Mouse (Mus musculus) cortical plate, adult 2 months (tissue): ENCODE data around the gene Zfp710. TPM values are rescaled to one million over a fixed set of nuclear protein-coding genes. Genes with fewer than 3 reads are reported as not detected.
"Not testable (repeated sequence)": the region's sequence is repeated elsewhere in the genome, so short reads cannot be mapped to it uniquely, and the experiment has no call there.

Source experiments
- H3K27ac ChIP-seq: fragments of 200-500 bp; 2 replicates; pipeline ENCODE4 v1.5.1; 2012; ENCODE audit warnings: low read length, control low read depth, inconsistent platforms; ENCODE audit not compliant: insufficient read depth
- H3K4me1 ChIP-seq: fragments of 200-500 bp; 2 replicates; pipeline ENCODE4 v1.6.1; 2011; ENCODE audit warnings: low read length; ENCODE audit not compliant: control insufficient read depth, insufficient read depth
- H3K4me3 ChIP-seq: fragments of 200-500 bp; 2 replicates; pipeline ENCODE4 v1.5.1; 2011; ENCODE audit warnings: mild to moderate bottlenecking, low read length, control low read depth; ENCODE audit not compliant: insufficient read depth
- CTCF ChIP-seq: fragments of 200-500 bp; IDR thresholded peaks from 2 replicates; pipeline ENCODE4 v1.5.1; 2011; ENCODE audit warnings: mild to moderate bottlenecking, control low read depth, low read length; ENCODE audit not compliant: insufficient read depth; ENCODE audit errors: extremely low read depth
- POLR2A ChIP-seq: fragments of 200-500 bp; IDR thresholded peaks from 2 replicates; pipeline ENCODE4 v1.6.1; 2011; ENCODE audit warnings: mild to moderate bottlenecking, low read length, control low read depth; ENCODE audit not compliant: insufficient read depth; ENCODE audit errors: extremely low read depth
- polyA plus RNA-seq: library from polyadenylated mRNA; depleted of rRNA; stranded (reverse); fragments of >200 nt; gene quantifications from 2 replicates; pipeline ENCODE4 v1.2.3, GENCODE M21; 2012

The Zfp710 gene
- polyA plus RNA-seq, 1 experiment = 18.0 TPM

- Histone ChIP-seq H3K27ac (no peak overlapping the region), H3K4me3 (no peak overlapping the region), H3K4me1 (0 out of 2 replicates have a peak, but pooled peaks cover 2% of the 10 kb centered on the region)
- TF ChIP-seq CTCF (no peak), POLR2A (no peak)
Observed at GRCm38 (mm10) chr7:80033064-80033717, 8.6 kb downstream of the Zfp710 start.

- H3K4me3 ChIP-seq = no peak overlapping the region
- no peaks in the 10 kb centered on the region for H3K4me1 ChIP-seq
- no peak overlapping the region for H3K27ac ChIP-seq
- TF ChIP-seq CTCF (no peak), POLR2A (no peak)
Observed at GRCm38 (mm10) chr7:80033771-80034170, 9.2 kb downstream of the Zfp710 start.

- TF ChIP-seq POLR2A (no peak), CTCF (no peak)
- Histone ChIP-seq H3K4me1 (no peaks in the 10 kb centered on the region), H3K27ac (no peak overlapping the region), H3K4me3 (no peak overlapping the region)
Observed at GRCm38 (mm10) chr7:80035086-80035485, 10.5 kb downstream of the Zfp710 start.

GRCm38 (mm10) chr7:80035748-80036147, 11.1 kb downstream of the Zfp710 start:
- no peak for TF ChIP-seq CTCF
- TF ChIP-seq POLR2A = no peak
- H3K27ac ChIP-seq = no peak overlapping the region
- H3K4me3 ChIP-seq = no peak overlapping the region
- no peaks in the 10 kb centered on the region for H3K4me1 ChIP-seq

DNA sequence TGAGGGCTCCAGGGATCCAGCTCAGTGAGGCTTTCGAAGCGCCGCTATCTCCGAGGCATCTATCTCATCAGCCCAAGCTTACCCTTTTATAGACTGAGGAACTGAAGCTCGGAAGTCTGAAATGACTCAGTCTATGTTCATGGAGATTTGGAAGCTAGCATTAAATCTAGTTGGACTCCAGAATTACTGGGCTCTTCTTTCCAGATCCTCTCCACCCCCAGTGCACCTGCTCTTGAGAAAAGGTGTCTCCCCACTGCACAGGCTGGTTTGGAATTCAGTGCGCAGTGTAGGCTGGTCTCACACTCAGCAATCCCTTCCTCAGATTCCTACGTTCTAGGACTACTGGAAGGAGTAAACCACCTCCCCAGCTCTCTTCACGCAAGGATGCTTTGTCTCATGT, 15.1 kb downstream of the Zfp710 start:
- TF ChIP-seq CTCF (no peak), POLR2A (no peak)
- Histone ChIP-seq H3K27ac (peak overlapping the region; percentile 21; the same call in 1 of the 2 replicates), H3K4me3 (no peak overlapping the region), H3K4me1 (no peaks in the 10 kb centered on the region)

DNA sequence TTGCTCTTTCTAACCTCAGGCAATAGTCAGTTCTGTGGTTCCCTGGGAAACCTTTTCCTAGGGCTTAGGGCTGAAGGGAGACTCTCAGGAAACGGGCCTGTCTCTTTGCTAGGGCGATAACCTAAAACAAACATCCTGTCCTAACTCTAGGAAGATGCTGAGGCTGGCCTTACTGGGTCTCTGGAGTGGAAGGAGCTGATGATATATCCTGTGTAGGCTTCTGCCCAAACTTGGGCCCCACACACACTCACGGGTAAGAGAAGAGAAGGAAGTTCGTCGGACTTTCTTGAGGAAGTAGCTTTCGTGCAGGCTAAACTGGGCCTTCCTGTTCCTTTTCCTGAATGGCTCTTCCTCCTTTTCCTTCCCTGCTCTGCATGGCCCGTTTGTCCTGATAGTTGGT, 19.6 kb downstream of the Zfp710 start:
- TF ChIP-seq CTCF (no peak), POLR2A (no peak)
- Histone ChIP-seq H3K4me1 (no peaks in the 10 kb centered on the region; the same call in 1 of the 2 replicates), H3K27ac (no peak overlapping the region)

DNA sequence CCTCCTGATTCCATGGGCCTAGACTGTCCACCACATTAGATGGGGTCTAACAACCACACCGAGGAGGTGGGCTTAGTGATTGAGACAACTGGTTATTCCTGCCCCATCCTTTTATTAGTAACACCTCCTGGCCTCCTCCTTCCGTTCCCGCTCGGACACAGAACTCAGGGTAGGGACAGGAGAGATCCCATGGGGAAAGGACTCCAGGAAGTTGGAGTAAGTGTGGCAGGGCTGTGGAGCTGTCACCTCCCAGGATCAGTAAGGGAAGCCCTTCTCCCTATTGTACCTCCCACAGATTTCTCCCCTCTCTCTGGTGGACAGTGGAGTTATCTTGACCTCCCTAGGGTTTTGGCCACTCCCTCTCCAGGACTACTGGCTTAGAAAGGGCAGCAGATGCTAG, 22.4 kb downstream of the Zfp710 start:
- no peak overlapping the region for H3K27ac ChIP-seq
- TF ChIP-seq CTCF (no peak), POLR2A (no peak)
- H3K4me1 ChIP-seq = no peaks in the 10 kb centered on the region; the same call in 1 of the 2 replicates
- H3K4me3 ChIP-seq = no peak overlapping the region

More for the DNA sequence above, 19.6 kb downstream of the Zfp710 start:
- no peak overlapping the region for H3K4me3 ChIP-seq

- Histone ChIP-seq H3K4me1 (no peaks in the 10 kb centered on the region; the same call in 1 of the 2 replicates), H3K27ac (no peak overlapping the region), H3K4me3 (no peak overlapping the region)
- TF ChIP-seq POLR2A = no peak
- TF ChIP-seq CTCF = no peak
Observed at GRCm38 (mm10) chr7:80049746-80050145, 25.1 kb downstream of the Zfp710 start.

DNA sequence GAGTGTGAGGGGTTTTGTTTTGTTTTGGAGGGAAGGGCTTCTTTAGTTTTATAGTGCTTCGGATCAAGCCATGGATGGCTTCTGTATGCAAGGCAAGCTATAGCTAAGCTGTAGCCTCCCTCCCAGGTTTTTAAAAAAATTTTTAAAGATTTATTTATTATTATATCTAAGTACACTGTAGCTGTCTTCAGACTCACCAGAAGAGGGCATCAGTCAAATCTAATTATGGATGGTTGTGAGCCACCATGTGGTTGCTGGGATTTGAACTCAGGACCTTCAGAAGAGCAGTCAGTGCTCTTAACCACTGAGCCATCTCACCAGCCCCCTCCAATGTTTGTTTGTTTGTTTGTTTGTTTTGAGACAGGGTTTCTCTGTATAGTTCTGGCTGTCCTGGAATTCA, 25.8 kb downstream of the Zfp710 start:
- H3K27ac ChIP-seq, H3K4me1 ChIP-seq, H3K4me3 ChIP-seq: not testable (repeated sequence)

- TF ChIP-seq CTCF (no peak), POLR2A (no peak)
- Histone ChIP-seq H3K27ac (no peak overlapping the region), H3K4me1 (no peaks in the 10 kb centered on the region; the same call in 1 of the 2 replicates)
Observed at GRCm38 (mm10) chr7:80051835-80052234, 27.2 kb downstream of the Zfp710 start.

DNA sequence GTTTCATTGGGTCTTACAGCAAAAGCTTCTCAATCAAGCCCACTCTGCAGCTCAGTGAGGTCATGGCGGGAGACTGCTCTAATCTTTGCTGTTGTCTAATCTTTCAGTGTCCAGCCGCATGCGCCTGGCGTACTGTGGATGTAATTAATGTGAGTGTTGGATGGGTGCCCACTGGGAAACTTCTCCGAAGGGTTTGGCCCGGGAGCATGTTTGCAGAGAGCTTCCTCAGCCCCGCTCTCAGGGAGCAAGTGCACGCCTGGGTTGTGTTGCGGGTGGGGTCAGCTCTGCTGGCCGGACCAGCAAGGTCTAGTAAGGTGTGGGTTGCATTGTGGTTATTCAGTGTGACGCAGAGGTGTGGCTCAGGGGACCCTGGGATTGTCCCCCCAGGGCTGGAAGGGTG, 27.6 kb downstream of the Zfp710 start:
- H3K4me1 ChIP-seq = no peaks in the 10 kb centered on the region; the same call in 1 of the 2 replicates
- H3K27ac ChIP-seq = no peak overlapping the region
- no peak overlapping the region for H3K4me3 ChIP-seq
- TF ChIP-seq CTCF (no peak), POLR2A (no peak)

More at GRCm38 (mm10) chr7:80051835-80052234, 27.2 kb downstream of the Zfp710 start:
- H3K4me3 ChIP-seq = no peak overlapping the region

GRCm38 (mm10) chr7:80053147-80053546, 28.5 kb downstream of the Zfp710 start:
- H3K27ac ChIP-seq = no peak overlapping the region
- H3K4me3 ChIP-seq = no peak overlapping the region
- TF ChIP-seq POLR2A (no peak), CTCF (no peak)
- no peaks in the 10 kb centered on the region; the same call in 1 of the 2 replicates for H3K4me1 ChIP-seq
